Mouse (Mus musculus) heart, embryonic 10.5 days (tissue): Measurements from ENCODE around the gene Chrm3. TPM values are rescaled to one million over a fixed set of nuclear protein-coding genes. Genes with fewer than 3 reads are reported as not detected.

ENCODE experiments used
- DNase-seq: peaks from one replicate; pipeline ENCODE4 v3.0.0-alpha.2; 2017; ENCODE audit warnings: low spot score
- H3K27ac ChIP-seq: fragments of 300-500 bp; sonication (generic); 2 replicates; pipeline ENCODE4 v1.5.1; 2016; ENCODE audit warnings: mild to moderate bottlenecking
- H3K27me3 ChIP-seq: fragments of 300-500 bp; sonication (generic); 2 replicates; pipeline ENCODE4 v1.6.1; 2016; ENCODE audit warnings: mild to moderate bottlenecking; ENCODE audit not compliant: poor library complexity, insufficient read depth, severe bottlenecking
- H3K36me3 ChIP-seq: fragments of 300-500 bp; sonication (generic); 2 replicates; pipeline ENCODE4 v1.6.1; 2016; ENCODE audit warnings: mild to moderate bottlenecking, moderate library complexity
- H3K4me1 ChIP-seq: fragments of 300-500 bp; sonication (generic); 2 replicates; pipeline ENCODE4 v1.6.1; 2016; ENCODE audit warnings: mild to moderate bottlenecking
- H3K4me3 ChIP-seq: fragments of 300-500 bp; sonication (generic); 2 replicates; pipeline ENCODE4 v1.5.1; 2016; ENCODE audit warnings: mild to moderate bottlenecking, moderate library complexity
- H3K9me3 ChIP-seq: fragments of 300-500 bp; sonication (generic); 2 replicates; pipeline ENCODE4 v1.6.1; 2016; ENCODE audit warnings: mild to moderate bottlenecking, moderate library complexity
- WGBS: fragments of 180-500 bp; shearing (Covaris S2); methylation state at CpG from one replicate; pipeline ENCODE4 v1.1.7; 2016; 5-methylcytosine and 5-hydroxymethylcytosine counted together
- polyA plus RNA-seq: library from polyadenylated mRNA; unstranded; fragments of >200 nt; fragmentation: Nextera tagmentation; extraction: Ambion mirVana; gene quantifications from 2 replicates; pipeline ENCODE4 v1.2.1, GENCODE M21; 2016

The Chrm3 gene
- polyA plus RNA-seq, 1 experiment from 2014 or later: 0.39 TPM

- Histone ChIP-seq H3K27ac (no peak overlapping the region), H3K27me3 (no peaks in the 10 kb centered on the region), H3K4me3 (no peak overlapping the region), H3K36me3 (no peaks in the 10 kb centered on the region), H3K4me1 (no peaks in the 10 kb centered on the region), H3K9me3 (no peaks in the 10 kb centered on the region)
- 75% methylated on average over 4 of the region's 4 CpGs for WGBS
- no peak for DNase-seq
Measured at GRCm38 (mm10) chr13:10284331-10284730, 76.3 kb downstream of the Chrm3 start.

DNA sequence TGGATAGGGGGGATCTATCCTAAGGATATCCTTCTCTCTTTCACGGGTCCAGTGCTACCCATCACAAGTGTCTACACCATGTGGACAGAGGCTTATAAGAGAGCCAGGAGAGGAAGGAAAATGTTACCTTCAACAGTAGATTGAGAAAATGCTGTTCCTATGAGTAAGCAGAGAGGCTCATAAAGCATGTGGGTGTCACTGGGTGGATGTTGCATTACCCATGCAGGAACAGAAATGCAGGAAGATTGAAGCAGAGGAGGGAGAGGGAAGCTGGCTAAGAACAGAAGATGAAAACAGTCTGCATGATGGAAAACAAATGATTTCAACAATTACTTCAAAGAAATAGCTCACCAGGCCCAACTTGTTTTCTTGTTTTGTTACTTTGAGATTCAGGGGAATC, 85.7 kb downstream of the Chrm3 start:
- no peak overlapping the region for H3K27ac ChIP-seq
- H3K27me3 ChIP-seq: no peaks in the 10 kb centered on the region
- H3K9me3 ChIP-seq: no peaks in the 10 kb centered on the region
- H3K36me3 ChIP-seq: no peaks in the 10 kb centered on the region
- no peaks in the 10 kb centered on the region for H3K4me1 ChIP-seq
- H3K4me3 ChIP-seq: no peak overlapping the region
- DNase-seq: no peak
- WGBS: 77% methylated on average over 1 of the region's 1 CpGs

- Histone ChIP-seq H3K36me3 (no peaks in the 10 kb centered on the region), H3K4me3 (no peak overlapping the region), H3K4me1 (no peaks in the 10 kb centered on the region), H3K27me3 (no peaks in the 10 kb centered on the region), H3K9me3 (no peaks in the 10 kb centered on the region), H3K27ac (no peak overlapping the region)
- 81% methylated on average over 3 of the region's 3 CpGs for WGBS
- no peak for DNase-seq
Measured at GRCm38 (mm10) chr13:10263784-10264183, 96.9 kb downstream of the Chrm3 start.

DNA sequence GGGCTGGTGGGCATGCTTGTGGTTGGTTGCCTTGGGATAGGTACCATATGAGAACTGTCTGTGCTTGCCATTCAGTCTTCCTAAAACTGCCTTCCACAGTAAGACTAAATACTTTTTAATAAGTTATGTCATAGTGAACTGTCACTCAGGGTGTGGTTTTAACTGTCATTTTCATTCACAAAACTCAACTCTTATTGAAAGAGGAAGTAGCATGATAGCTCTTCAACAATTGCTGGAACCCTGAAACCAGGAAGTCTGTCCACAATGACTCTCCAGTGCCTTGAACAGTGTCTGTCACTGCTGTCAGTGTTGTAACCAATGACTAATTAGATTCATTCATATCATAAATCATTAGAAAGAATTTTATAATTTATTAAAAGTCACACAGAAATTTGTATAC, 107.6 kb downstream of the Chrm3 start:
- Histone ChIP-seq H3K4me3 (no peak overlapping the region), H3K36me3 (no peaks in the 10 kb centered on the region), H3K27ac (no peak overlapping the region), H3K27me3 (no peaks in the 10 kb centered on the region), H3K9me3 (no peaks in the 10 kb centered on the region), H3K4me1 (no peaks in the 10 kb centered on the region)
- no peak for DNase-seq

GRCm38 (mm10) chr13:10251499-10252179, 109.0 kb downstream of the Chrm3 start:
- 78% methylated on average over 5 of the region's 5 CpGs for WGBS
- H3K4me1 ChIP-seq: no peaks in the 10 kb centered on the region
- no peak overlapping the region for H3K4me3 ChIP-seq
- H3K27me3 ChIP-seq: no peaks in the 10 kb centered on the region
- no peak for DNase-seq
- no peak overlapping the region for H3K27ac ChIP-seq
- H3K9me3 ChIP-seq: no peaks in the 10 kb centered on the region
- no peaks in the 10 kb centered on the region for H3K36me3 ChIP-seq

- no peaks in the 10 kb centered on the region for H3K4me1 ChIP-seq
- no peaks in the 10 kb centered on the region for H3K9me3 ChIP-seq
- H3K4me3 ChIP-seq: no peak overlapping the region
- H3K36me3 ChIP-seq: no peaks in the 10 kb centered on the region
- no peak overlapping the region for H3K27ac ChIP-seq
- 71% methylated on average over 1 of the region's 1 CpGs for WGBS
- H3K27me3 ChIP-seq: no peaks in the 10 kb centered on the region
- no peak for DNase-seq
Measured at GRCm38 (mm10) chr13:10244243-10244998, 116.2 kb downstream of the Chrm3 start.

DNA sequence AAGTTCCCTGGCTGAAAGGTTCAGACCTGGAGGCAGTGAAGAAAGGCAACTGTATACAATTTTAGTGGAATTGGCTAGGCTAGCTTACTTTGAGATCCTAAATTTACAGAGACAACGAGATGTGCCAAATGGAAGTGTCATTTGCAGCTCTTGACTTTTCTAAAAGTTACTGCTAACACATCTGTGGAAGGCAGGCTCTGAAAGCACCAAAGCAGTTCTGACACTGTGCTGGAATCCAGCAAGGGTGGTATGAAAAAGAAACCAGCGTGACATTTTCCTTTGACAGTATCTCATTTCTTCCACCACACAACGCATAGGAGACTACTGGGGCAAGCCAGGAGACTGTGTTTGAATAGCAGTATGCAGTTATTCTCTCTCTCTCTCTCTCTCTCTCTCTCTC, 120.4 kb downstream of the Chrm3 start:
- Histone ChIP-seq H3K27me3 (no peaks in the 10 kb centered on the region), H3K9me3 (no peaks in the 10 kb centered on the region), H3K4me1 (no peaks in the 10 kb centered on the region), H3K27ac (no peak overlapping the region), H3K36me3 (no peaks in the 10 kb centered on the region), H3K4me3 (no peak overlapping the region)
- DNase-seq: no peak
- WGBS: 88% methylated on average over 3 of the region's 3 CpGs

DNA sequence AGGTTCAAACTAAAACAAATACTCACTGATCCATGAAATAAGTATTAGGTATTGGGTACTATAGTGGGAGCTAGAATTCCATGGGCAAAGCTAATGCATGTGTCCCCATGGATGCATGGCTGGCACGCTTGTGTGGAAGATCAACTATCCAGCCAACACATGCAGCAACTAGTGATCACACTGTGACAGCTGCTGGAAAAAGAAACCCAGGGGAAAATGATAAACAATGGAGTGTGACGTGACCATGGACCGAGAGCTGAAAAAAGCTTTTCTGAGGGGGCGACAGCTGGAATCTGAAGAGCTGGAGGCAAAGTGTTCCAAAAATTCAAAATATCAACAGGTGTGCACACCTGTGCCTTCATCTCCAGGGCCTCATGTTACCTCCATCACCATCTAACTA, 120.8 kb downstream of the Chrm3 start:
- no peaks in the 10 kb centered on the region for H3K36me3 ChIP-seq
- H3K4me1 ChIP-seq: no peaks in the 10 kb centered on the region
- no peak overlapping the region for H3K27ac ChIP-seq
- H3K27me3 ChIP-seq: no peaks in the 10 kb centered on the region
- WGBS: 69% methylated on average over 4 of the region's 4 CpGs
- no peak for DNase-seq
- H3K4me3 ChIP-seq: no peak overlapping the region
- H3K9me3 ChIP-seq: no peaks in the 10 kb centered on the region

GRCm38 (mm10) chr13:10237616-10238015, 123.0 kb downstream of the Chrm3 start:
- no peak overlapping the region for H3K4me3 ChIP-seq
- DNase-seq: no peak
- H3K36me3 ChIP-seq: no peaks in the 10 kb centered on the region
- WGBS: 55% methylated on average over 2 of the region's 2 CpGs
- H3K9me3 ChIP-seq: no peaks in the 10 kb centered on the region
- no peaks in the 10 kb centered on the region for H3K27me3 ChIP-seq
- no peaks in the 10 kb centered on the region for H3K4me1 ChIP-seq
- no peak overlapping the region for H3K27ac ChIP-seq

DNA sequence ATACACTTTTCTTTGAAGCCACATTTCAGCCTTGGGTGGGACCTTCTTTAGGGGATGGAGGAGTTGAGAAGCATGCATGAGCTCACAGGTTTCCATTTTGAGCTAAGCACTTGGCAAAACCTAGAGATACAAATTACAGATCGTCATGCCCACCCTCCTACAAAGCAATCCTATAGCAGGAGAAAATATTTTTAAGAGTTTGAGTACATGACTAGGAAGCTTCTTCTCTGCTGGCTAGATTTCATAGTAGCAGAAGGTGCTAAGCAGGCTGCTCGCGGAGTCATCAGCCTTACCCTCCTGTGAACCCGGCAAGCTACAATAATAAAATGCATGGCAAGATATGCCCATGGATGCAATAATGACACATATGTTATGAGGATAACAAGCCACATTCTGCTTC, 124.4 kb downstream of the Chrm3 start:
- H3K9me3 ChIP-seq: no peaks in the 10 kb centered on the region
- H3K4me1 ChIP-seq: no peaks in the 10 kb centered on the region
- no peaks in the 10 kb centered on the region for H3K27me3 ChIP-seq
- no peak for DNase-seq
- H3K4me3 ChIP-seq: no peak overlapping the region
- H3K36me3 ChIP-seq: no peaks in the 10 kb centered on the region
- H3K27ac ChIP-seq: no peak overlapping the region
- WGBS: 87% methylated on average over 4 of the region's 4 CpGs

GRCm38 (mm10) chr13:10235391-10236169, 125.1 kb downstream of the Chrm3 start:
- H3K4me3 ChIP-seq: no peak overlapping the region
- DNase-seq: no peak
- H3K4me1 ChIP-seq: no peaks in the 10 kb centered on the region
- 81% methylated on average over 5 of the region's 5 CpGs for WGBS
- no peaks in the 10 kb centered on the region for H3K9me3 ChIP-seq
- no peak overlapping the region for H3K27ac ChIP-seq
- H3K27me3 ChIP-seq: no peaks in the 10 kb centered on the region
- H3K36me3 ChIP-seq: no peaks in the 10 kb centered on the region

GRCm38 (mm10) chr13:10220403-10220802, 140.2 kb downstream of the Chrm3 start:
- no peak for DNase-seq

DNA sequence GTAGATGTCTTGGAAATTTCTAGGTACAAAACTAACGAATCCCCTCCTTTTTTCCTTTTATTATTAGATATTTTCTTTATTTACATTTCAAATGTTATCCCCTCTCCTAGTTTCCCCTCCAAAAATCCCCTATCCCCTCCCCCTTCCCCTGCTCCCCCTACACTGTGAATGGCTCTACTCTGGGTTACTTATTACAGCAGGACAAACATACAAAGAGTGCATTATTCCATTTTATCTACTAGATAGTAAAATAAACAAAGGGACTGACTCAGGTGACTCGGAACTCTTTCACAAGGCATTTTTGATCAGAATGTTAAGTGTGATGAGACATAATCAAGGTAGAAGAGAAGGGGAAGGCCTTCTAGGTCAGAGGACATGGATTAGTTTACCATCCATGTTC, 148.5 kb downstream of the Chrm3 start:
- no peak overlapping the region for H3K4me3 ChIP-seq
- H3K36me3 ChIP-seq: no peaks in the 10 kb centered on the region
- H3K4me1 ChIP-seq: no peaks in the 10 kb centered on the region
- 70% methylated on average over 2 of the region's 2 CpGs for WGBS
- no peak for DNase-seq
- no peaks in the 10 kb centered on the region for H3K27me3 ChIP-seq
- no peak overlapping the region for H3K27ac ChIP-seq
- H3K9me3 ChIP-seq: no peaks in the 10 kb centered on the region

More at GRCm38 (mm10) chr13:10220403-10220802, 140.2 kb downstream of the Chrm3 start:
- 66% methylated on average over 4 of the region's 4 CpGs for WGBS
- Histone ChIP-seq H3K27ac (no peak overlapping the region), H3K9me3 (no peaks in the 10 kb centered on the region), H3K4me1 (no peaks in the 10 kb centered on the region), H3K27me3 (no peaks in the 10 kb centered on the region), H3K4me3 (no peak overlapping the region), H3K36me3 (no peaks in the 10 kb centered on the region)
